15 mouse cellular contexts compared by ENCODE assay signal in genomic region chr16:97906337-97906736, GRCm38 (mm10).
"Had no signal": no experiment of that assay in that cellular context is flagged by ENCODE, and none has a peak within 500 bp of the region (broad histone marks: within the 10 kb centered on the region; RNA-seq: fewer than 3 reads in every experiment).

No protein-coding gene starts in this region.

- H3K9me3 ChIP-seq: lung, embryonic 15.5 days; megakaryocyte, embryonic 14.5 days; midbrain, embryonic 13.5 days; midbrain, embryonic 15.5 days; neural tube, embryonic 12.5 days had no signal

- H3K4me2 ChIP-seq: lung, embryonic 15.5 days; midbrain, embryonic 11.5 days; midbrain, embryonic 13.5 days; midbrain, embryonic 15.5 days; neural tube, embryonic 12.5 days had no signal

- H3K4me1 ChIP-seq: lung, embryonic 15.5 days; midbrain, embryonic 13.5 days; midbrain, embryonic 15.5 days; neural tube, embryonic 12.5 days had no signal

- H3K27ac ChIP-seq: lung, embryonic 15.5 days; macrophage; midbrain, embryonic 13.5 days; midbrain, embryonic 15.5 days; neural tube, embryonic 12.5 days had no signal

- H3K36me3 ChIP-seq: lung, embryonic 15.5 days; midbrain, embryonic 13.5 days; midbrain, embryonic 15.5 days; neural tube, embryonic 12.5 days had no signal

- H3K27me3 ChIP-seq: lung, embryonic 15.5 days; megakaryocyte, embryonic 14.5 days; midbrain, embryonic 13.5 days; midbrain, embryonic 15.5 days; neural tube, embryonic 12.5 days had no signal

- H3K9ac ChIP-seq: lung, embryonic 15.5 days; midbrain, embryonic 13.5 days; midbrain, embryonic 15.5 days; neural tube, embryonic 12.5 days had no signal

- DNase-seq: lung, adult 2 months; lung, postnatal 14 days; lung, postnatal 36 days; right cerebral cortex, postnatal 14 days; thymus, adult 2 months; thymus, postnatal 25 days; thymus, postnatal 4 days had no signal

- ATAC-seq: lung, postnatal 0 days; midbrain, embryonic 13.5 days; midbrain, embryonic 15.5 days had no signal

- H3K4me3 ChIP-seq: lung, embryonic 15.5 days; megakaryocyte, embryonic 14.5 days; midbrain, embryonic 13.5 days; midbrain, embryonic 15.5 days; neural tube, embryonic 12.5 days had no signal
